Mouse (Mus musculus): ENCODE results near the gene Plek2.

DNA sequence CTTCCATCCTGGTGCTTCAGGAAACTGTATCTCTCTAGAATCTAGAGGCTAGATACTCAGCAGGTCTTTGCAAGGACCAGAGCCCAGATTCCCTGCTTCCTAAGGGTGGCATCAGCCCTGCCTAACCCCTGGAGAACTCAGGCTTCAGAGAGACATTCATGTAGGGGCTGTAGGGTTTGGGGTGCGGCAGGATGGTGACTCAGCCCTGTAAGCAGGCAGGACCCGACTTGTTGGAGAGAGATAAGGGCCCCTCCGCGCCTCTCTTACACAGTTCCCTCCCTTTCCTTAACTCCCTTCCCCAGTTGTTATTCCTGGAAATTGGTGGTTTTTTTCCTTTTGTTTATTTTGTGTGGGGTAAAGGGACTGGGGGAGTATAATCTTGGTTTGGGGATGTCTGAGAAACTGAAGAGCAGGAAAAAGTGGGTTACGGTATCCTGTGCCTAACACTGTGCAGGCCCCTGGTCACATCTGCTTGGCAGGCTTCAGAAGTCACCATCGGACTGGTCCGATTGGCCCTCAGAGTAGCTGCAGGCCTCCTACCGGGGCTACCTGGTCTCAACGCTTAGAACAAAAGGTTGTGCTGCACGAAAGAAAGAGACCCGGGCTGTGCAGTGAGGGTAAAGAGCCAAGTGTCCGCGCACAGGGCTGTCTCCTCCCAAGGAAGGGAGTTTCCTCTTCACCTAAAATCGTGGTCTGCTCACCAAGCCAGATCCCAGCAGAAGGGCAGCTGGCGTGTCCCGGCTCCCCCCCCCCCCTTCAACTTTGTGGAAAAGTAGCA is 4.1 kb upstream of the Plek2 start:
- TF ChIP-seq CTCF (IDR thresholded peaks at IDR 0.05) (no peak), EP300 (IDR thresholded peaks at IDR 0.05; ENCODE audit: insufficient read depth, low read depth, low read length) (no peak)
